Mouse (Mus musculus) natural killer cell, adult 2 months (primary cell): ENCODE measurements around the gene Mroh7.

ENCODE experiments used
- DNase-seq, 2 experiments: peaks; one replicate each; pipeline ENCODE4 v3.0.0; 2022; ENCODE audit warnings: low spot score in 2 of 2

The Mroh7 gene

GRCm38 (mm10) chr4:106633281-106634085 lies 97.2 kb downstream of the Mroh7 start:
- DNase-seq: no peak

- DNase-seq: no peak
Observed at GRCm38 (mm10) chr4:106632313-106632712, 98.4 kb downstream of the Mroh7 start.
